Mouse (Mus musculus) kidney, adult 2 months (tissue): Measurements from ENCODE around the gene Tmem141.

ENCODE experiments used
- CTCF ChIP-seq: fragments of 200-500 bp; conservative IDR thresholded peaks from 2 replicates; pipeline ENCODE4 v1.5.1; 2011; ENCODE audit warnings: low read depth, mild to moderate bottlenecking, control low read depth, low read length, moderate library complexity, mixed read lengths; ENCODE audit not compliant: insufficient read depth, insufficient read length
- POLR2A ChIP-seq: fragments of 200-500 bp; IDR thresholded peaks from one replicate; pipeline ENCODE4 v1.6.1; 2011; ENCODE audit warnings: low read depth, low read length, control low read depth

DNA sequence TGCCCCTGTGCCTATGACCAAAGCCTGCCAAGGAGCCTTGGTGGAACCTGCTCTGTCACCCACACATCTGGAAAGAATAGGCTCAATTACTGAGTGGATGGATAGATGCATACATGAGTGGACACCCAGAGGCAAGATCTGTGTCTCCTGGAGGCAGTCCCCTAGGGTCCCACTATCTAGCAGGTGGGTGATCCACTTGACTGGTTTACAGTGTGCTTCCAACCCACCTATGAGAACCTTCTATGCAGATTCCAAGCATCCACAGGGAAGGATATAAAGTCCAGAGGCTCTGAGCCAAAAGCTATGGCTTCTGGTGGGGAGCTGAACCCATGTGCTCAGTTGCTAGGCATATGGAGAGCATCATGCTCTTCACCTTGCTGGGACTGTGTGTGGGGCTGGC is 35.8 kb upstream of the Tmem141 start, which contains the start of gene Lcn5:
- no peak for TF ChIP-seq POLR2A
- TF ChIP-seq CTCF = no peak
